Mouse (Mus musculus): ENCODE measurements around the gene Syngr2. TPM values are rescaled to one million over a fixed set of nuclear protein-coding genes. Genes with fewer than 3 reads are reported as not detected.
A peak's percentile ranks its signal among the peaks of the same experiment; 100 is the strongest.

Gene Syngr2
- polyA plus RNA-seq, 1 experiment from 2014 or later, result 13.7 TPM

GRCm38 (mm10) chr11:117816389-117816996 lies 7.0 kb downstream of the Syngr2 start:
- no peak for ATAC-seq (ENCODE audit: low FRiP score)
- H3K9me3 ChIP-seq (replicated peaks), result no peaks in the 10 kb centered on the region
- no peak overlapping the region for H3K9ac ChIP-seq (replicated peaks)
- no peaks in the 10 kb centered on the region for H3K36me3 ChIP-seq
- H3K4me3 ChIP-seq (replicated peaks), result no peak overlapping the region
- no peaks in the 10 kb centered on the region; the same call in 1 of the 2 replicates for H3K4me1 ChIP-seq
- 92% methylated on average over 13 of the region's 13 CpGs for WGBS
- no peaks in the 10 kb centered on the region for H3K27me3 ChIP-seq (replicated peaks)
- no peak overlapping the region for H3K27ac ChIP-seq (replicated peaks)
- no peak overlapping the region for H3K4me2 ChIP-seq

GRCm38 (mm10) chr11:117819095-117819494 lies 9.6 kb downstream of the Syngr2 start:
- no peak for ATAC-seq (ENCODE audit: low FRiP score)
- no peak overlapping the region for H3K4me3 ChIP-seq (replicated peaks)
- no peak overlapping the region for H3K9ac ChIP-seq (replicated peaks)
- H3K9me3 ChIP-seq (replicated peaks), result no peaks in the 10 kb centered on the region
- 52% methylated on average over 8 of the region's 8 CpGs for WGBS
- peaks cover 12% of the 10 kb centered on the region for H3K4me1 ChIP-seq
- no peak overlapping the region for H3K27ac ChIP-seq (replicated peaks)
- H3K36me3 ChIP-seq, result no peaks in the 10 kb centered on the region
- no peak overlapping the region for H3K4me2 ChIP-seq
- no peaks in the 10 kb centered on the region for H3K27me3 ChIP-seq (replicated peaks)

DNA sequence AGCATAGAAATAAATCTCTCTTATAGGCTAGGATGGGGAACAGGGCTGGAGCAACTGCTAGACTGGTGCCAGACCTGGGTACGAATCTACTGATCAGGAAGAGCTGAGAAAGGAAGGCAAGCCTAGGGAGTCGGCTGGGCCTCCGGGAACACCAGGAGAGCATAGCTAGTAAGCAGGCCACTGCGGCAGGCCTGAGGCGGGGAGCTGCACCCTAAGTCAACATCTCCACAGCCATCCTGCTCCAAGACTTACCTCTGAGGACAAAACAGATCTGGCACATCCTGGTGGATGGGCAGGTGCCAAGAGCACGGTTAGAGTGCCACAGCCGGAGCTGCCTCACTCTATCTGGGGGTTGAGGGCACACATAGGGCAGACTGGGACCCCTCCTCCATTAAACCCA lies 10.7 kb downstream of the Syngr2 start:
- H3K9me3 ChIP-seq (replicated peaks), result no peaks in the 10 kb centered on the region
- no peaks in the 10 kb centered on the region for H3K36me3 ChIP-seq
- H3K9ac ChIP-seq (replicated peaks), result no peak overlapping the region
- WGBS, result 96% methylated on average over 7 of the region's 7 CpGs
- H3K27me3 ChIP-seq (replicated peaks), result no peaks in the 10 kb centered on the region
- no peak for ATAC-seq (ENCODE audit: low FRiP score)
- no peak overlapping the region for H3K4me3 ChIP-seq (replicated peaks)
- H3K4me2 ChIP-seq, result no peak overlapping the region
- peaks cover 22% of the 10 kb centered on the region for H3K4me1 ChIP-seq
- no peak overlapping the region for H3K27ac ChIP-seq (replicated peaks)

GRCm38 (mm10) chr11:117821868-117822267 lies 12.4 kb downstream of the Syngr2 start:
- no peak for ATAC-seq (ENCODE audit: low FRiP score)
- Histone ChIP-seq H3K4me3 (replicated peaks) (no peak overlapping the region), H3K4me2 (no peak overlapping the region), H3K4me1 (peaks cover 39% of the 10 kb centered on the region), H3K27me3 (replicated peaks) (no peaks in the 10 kb centered on the region), H3K9me3 (replicated peaks) (no peaks in the 10 kb centered on the region), H3K36me3 (no peaks in the 10 kb centered on the region), H3K9ac (replicated peaks) (no peak overlapping the region), H3K27ac (replicated peaks) (no peak overlapping the region)
- 93% methylated on average over 9 of the region's 9 CpGs for WGBS

GRCm38 (mm10) chr11:117822728-117823241 lies 13.3 kb downstream of the Syngr2 start:
- 76% methylated on average over 7 of the region's 7 CpGs for WGBS
- Histone ChIP-seq H3K36me3 (no peaks in the 10 kb centered on the region), H3K4me2 (no peak overlapping the region), H3K9me3 (replicated peaks) (no peaks in the 10 kb centered on the region), H3K9ac (replicated peaks) (no peak overlapping the region), H3K27ac (replicated peaks) (no peak overlapping the region), H3K27me3 (replicated peaks) (no peaks in the 10 kb centered on the region), H3K4me3 (replicated peaks) (no peak overlapping the region), H3K4me1 (peaks cover 45% of the 10 kb centered on the region)
- ATAC-seq (ENCODE audit: low FRiP score), result no peak

GRCm38 (mm10) chr11:117823411-117823810 lies 13.9 kb downstream of the Syngr2 start:
- no peak overlapping the region for H3K9ac ChIP-seq (replicated peaks)
- ATAC-seq (ENCODE audit: low FRiP score), result no peak
- H3K4me2 ChIP-seq, result no peak overlapping the region
- H3K36me3 ChIP-seq, result no peaks in the 10 kb centered on the region
- H3K4me1 ChIP-seq, result peaks cover 49% of the 10 kb centered on the region
- 95% methylated on average over 6 of the region's 6 CpGs for WGBS
- H3K9me3 ChIP-seq (replicated peaks), result no peaks in the 10 kb centered on the region
- H3K4me3 ChIP-seq (replicated peaks), result no peak overlapping the region
- no peaks in the 10 kb centered on the region for H3K27me3 ChIP-seq (replicated peaks)
- no peak overlapping the region for H3K27ac ChIP-seq (replicated peaks)

DNA sequence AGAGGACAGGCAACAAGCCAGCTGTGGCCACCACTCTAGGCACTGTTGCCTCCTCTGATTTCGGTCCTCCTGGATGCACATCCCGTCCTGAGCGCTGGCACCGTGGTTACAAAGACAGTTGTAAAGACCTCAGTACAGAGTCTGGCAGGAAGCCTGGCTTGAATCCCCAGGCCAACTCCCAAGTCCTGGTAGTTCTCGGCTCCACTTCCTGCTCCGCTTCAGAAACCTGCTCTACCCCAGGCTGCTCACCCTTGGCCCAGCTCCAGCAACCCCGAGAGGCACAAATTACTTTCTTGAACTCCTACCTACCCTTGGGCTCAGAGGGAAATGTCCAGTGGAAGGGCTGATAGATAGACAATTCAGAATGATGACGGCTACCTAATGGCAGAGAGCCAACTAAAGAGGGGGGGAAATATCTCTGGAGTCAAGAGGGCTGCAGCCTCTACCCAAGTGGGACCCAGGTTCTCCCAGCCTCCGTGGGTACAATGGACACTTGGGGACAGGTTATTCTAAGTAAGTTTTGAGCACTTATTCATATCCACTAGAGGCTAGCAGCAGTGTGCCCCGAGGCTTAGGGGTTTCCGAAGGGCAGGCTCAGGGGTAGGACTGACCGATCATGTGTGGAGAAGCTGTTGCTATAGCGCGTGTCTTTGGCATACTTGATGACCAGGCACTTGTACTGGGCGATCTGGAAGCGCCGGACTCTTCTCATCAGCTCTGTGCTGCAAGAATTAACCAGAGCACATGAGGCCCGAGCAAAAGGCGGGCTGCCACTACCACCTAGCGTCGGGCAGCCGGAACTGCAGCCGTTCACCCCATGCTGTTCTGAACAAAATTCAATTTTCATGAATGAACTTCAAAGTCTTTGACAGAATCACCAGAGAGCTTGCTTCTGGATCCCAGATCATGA lies 14.8 kb downstream of the Syngr2 start:
- H3K27ac ChIP-seq (replicated peaks), result 0 out of 2 replicates have a peak overlapping the region, but pooled peaks have one; percentile 10
- WGBS, result 20% methylated on average over 23 of the region's 23 CpGs
- peak overlapping the region; percentile 91 for H3K4me2 ChIP-seq
- no peaks in the 10 kb centered on the region for H3K36me3 ChIP-seq
- no peaks in the 10 kb centered on the region for H3K27me3 ChIP-seq (replicated peaks)
- H3K4me3 ChIP-seq (replicated peaks), result peak overlapping the region; percentile 45
- peak; percentile 72; the same call in 1 of the 2 replicates for ATAC-seq (ENCODE audit: low FRiP score)
- H3K9ac ChIP-seq (replicated peaks), result no peak overlapping the region
- H3K4me1 ChIP-seq, result peaks cover 55% of the 10 kb centered on the region
- no peaks in the 10 kb centered on the region for H3K9me3 ChIP-seq (replicated peaks)

GRCm38 (mm10) chr11:117825333-117826101 lies 16.0 kb downstream of the Syngr2 start, which contains the start of the genes Afmid and Tk1:
Afmid (plus strand) TSS chr11:117825924.
Tk1 (minus strand) TSS chr11:117826092.
- Histone ChIP-seq H3K36me3 (no peaks in the 10 kb centered on the region), H3K4me1 (peaks cover 60% of the 10 kb centered on the region), H3K27ac (replicated peaks) (peak within 1 kb of the TSS; percentile 71), H3K4me2 (peak within 1 kb of the TSS; percentile 91), H3K9ac (replicated peaks) (peak within 1 kb of the TSS; percentile 58), H3K4me3 (replicated peaks) (peak within 1 kb of the TSS; percentile 45), H3K27me3 (replicated peaks) (no peaks in the 10 kb centered on the region), H3K9me3 (replicated peaks) (no peaks in the 10 kb centered on the region)
- ATAC-seq (ENCODE audit: low FRiP score), result peak; percentile 69
- under 1% methylated on average over 34 of the region's 34 CpGs for WGBS

DNA sequence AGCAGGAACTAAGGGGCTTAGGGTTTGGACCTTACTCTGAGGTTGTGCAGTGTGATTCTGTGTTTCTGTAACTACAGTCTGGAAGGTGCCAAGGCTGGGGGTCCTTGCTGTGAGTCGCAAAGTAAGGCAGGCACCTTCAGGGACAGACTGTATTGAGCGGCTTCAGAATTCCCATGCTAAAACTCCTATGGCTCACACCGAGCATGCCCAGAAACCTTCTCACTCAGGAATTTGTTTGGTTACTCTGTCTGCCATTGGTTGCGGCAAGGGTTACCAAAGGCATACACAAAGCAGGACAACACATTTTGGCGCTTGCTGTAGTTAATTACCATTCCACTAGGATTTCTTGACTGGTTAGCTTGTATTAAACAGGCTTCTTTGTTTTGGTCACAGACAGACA lies 16.7 kb downstream of the Syngr2 start:
- 12% methylated on average over 5 of the region's 5 CpGs for WGBS

DNA sequence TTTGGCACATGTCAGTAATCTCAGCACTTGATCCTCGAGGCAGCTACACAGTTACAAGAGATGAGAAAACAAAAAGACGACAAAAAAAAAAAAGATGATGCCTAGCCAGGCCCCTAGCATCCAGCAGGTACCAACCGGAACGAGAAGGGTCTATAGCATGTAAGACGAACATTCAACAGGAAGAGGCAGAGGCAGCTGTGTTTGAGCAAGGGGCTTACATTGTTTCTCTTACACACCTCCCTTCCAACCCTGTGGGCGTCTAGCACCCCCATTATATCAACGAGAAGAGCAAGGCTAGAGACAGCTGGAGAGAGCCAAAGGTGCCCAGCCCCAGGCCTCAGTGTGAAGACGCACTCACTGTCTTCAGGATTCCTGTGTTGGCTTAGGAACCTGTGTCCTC lies 17.4 kb downstream of the Syngr2 start:
- H3K4me1 ChIP-seq, result peaks cover 63% of the 10 kb centered on the region
- 75% methylated on average over 8 of the region's 8 CpGs for WGBS
- H3K27ac ChIP-seq (replicated peaks), result no peak overlapping the region
- H3K9me3 ChIP-seq (replicated peaks), result no peaks in the 10 kb centered on the region
- no peak overlapping the region for H3K4me2 ChIP-seq
- no peak overlapping the region for H3K9ac ChIP-seq (replicated peaks)
- H3K27me3 ChIP-seq (replicated peaks), result no peaks in the 10 kb centered on the region
- no peak overlapping the region for H3K4me3 ChIP-seq (replicated peaks)
- ATAC-seq (ENCODE audit: low FRiP score), result no peak
- no peaks in the 10 kb centered on the region for H3K36me3 ChIP-seq

More for the DNA sequence above, 16.7 kb downstream of the Syngr2 start:
- H3K9ac ChIP-seq (replicated peaks), result peak overlapping the region; percentile 58
- H3K27ac ChIP-seq (replicated peaks), result peak overlapping the region; percentile 71
- ATAC-seq (ENCODE audit: low FRiP score), result 0 out of 2 replicates have a peak, but pooled peaks have one; percentile 30
- no peaks in the 10 kb centered on the region for H3K9me3 ChIP-seq (replicated peaks)
- H3K4me3 ChIP-seq (replicated peaks), result peak overlapping the region; percentile 45
- no peaks in the 10 kb centered on the region for H3K27me3 ChIP-seq (replicated peaks)
- peak overlapping the region; percentile 91 for H3K4me2 ChIP-seq
- H3K4me1 ChIP-seq, result peaks cover 61% of the 10 kb centered on the region
- H3K36me3 ChIP-seq, result no peaks in the 10 kb centered on the region

DNA sequence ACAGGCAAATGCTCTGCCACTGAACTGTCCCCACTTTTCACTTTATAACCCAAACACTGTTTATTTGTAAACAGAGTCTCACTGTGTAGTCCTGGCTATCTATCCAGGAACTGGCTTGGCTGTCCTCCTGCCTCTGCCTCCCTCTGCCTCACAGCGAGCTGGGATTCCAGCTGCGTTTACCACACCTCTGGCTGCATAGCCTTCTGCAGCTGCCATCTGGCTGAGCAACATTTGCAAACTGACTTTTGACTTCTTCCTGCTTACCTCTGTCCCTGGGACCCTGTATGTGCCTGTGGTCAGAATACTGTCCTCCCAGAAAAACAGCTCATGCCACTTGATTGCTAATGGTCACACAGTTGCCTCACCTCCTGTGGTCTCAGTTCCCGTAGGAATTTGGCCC lies 17.9 kb downstream of the Syngr2 start:
- Histone ChIP-seq H3K27ac (replicated peaks) (no peak overlapping the region), H3K27me3 (replicated peaks) (no peaks in the 10 kb centered on the region), H3K4me1 (peaks cover 68% of the 10 kb centered on the region), H3K36me3 (no peaks in the 10 kb centered on the region), H3K9me3 (replicated peaks) (no peaks in the 10 kb centered on the region), H3K4me3 (replicated peaks) (no peak overlapping the region), H3K9ac (replicated peaks) (no peak overlapping the region), H3K4me2 (no peak overlapping the region)
- ATAC-seq (ENCODE audit: low FRiP score), result no peak
- 64% methylated on average over 3 of the region's 3 CpGs for WGBS
